Mouse (Mus musculus) CH12.LX (cell line): ENCODE measurements at regions not wholly inside any gene's neighbourhood (a gene's known extent, or its start where the extent isn't known, plus 50 kb on each side); places are given as distances from the start of the nearest gene placed in this dataset.

ENCODE experiments used
- DNase-seq: peaks from one replicate; pipeline ENCODE4 v3.0.0-alpha.2; 2013; ENCODE audit errors: extremely low read depth
- H3K27ac ChIP-seq: 2 replicates; pipeline ENCODE4 v1.5.1; 2012; ENCODE audit warnings: low read depth, mild to moderate bottlenecking, control low read depth, moderate library complexity; ENCODE audit not compliant: insufficient read depth
- H3K27me3 ChIP-seq: replicated peaks from 2 replicates; pipeline ENCODE3; 2012; ENCODE audit warnings: inconsistent platforms
- H3K36me3 ChIP-seq, 2 experiments: replicated peaks in 1 of 2; 2 replicates each; pipeline versions ENCODE3 to v1.6.1; 2012; ENCODE audit warnings: inconsistent platforms in 1 of 2, low read length in 1 of 2, mild to moderate bottlenecking in 1 of 2, mixed read lengths in 1 of 2, moderate library complexity in 1 of 2; ENCODE audit not compliant: control insufficient read depth in 1 of 2, insufficient read depth in 1 of 2
- H3K4me1 ChIP-seq, 2 experiments: 2 replicates each; pipeline ENCODE4 v1.6.1; 2012; ENCODE audit warnings: inconsistent platforms in 1 of 2, moderate library complexity in 1 of 2; ENCODE audit not compliant: insufficient read depth in 2 of 2, control insufficient read depth in 1 of 2
- H3K4me2 ChIP-seq: 2 replicates; pipeline ENCODE4 v1.6.1; 2012; ENCODE audit warnings: low read depth, mild to moderate bottlenecking, control low read depth; ENCODE audit not compliant: poor library complexity, insufficient read depth, severe bottlenecking
- H3K4me3 ChIP-seq, 3 experiments: fragments of 150-350 bp in 1 of 3; sonication (generic) in 1 of 3; replicated peaks in 1 of 3; 2 replicates each; pipeline versions ENCODE3 to v1.5.1; 2011 to 2012; ENCODE audit warnings: low read depth in 2 of 3, low read length in 2 of 3, mild to moderate bottlenecking in 2 of 3, moderate library complexity in 2 of 3, control low read depth in 1 of 3, improper control_type of control experiment in 1 of 3, inconsistent platforms in 1 of 3, mixed read lengths in 1 of 3; ENCODE audit not compliant: poor library complexity in 1 of 3
- H3K79me2 ChIP-seq: replicated peaks from 2 replicates; pipeline ENCODE4 v1.6.1; 2012; ENCODE audit warnings: mild to moderate bottlenecking, moderate library complexity; ENCODE audit not compliant: control insufficient read depth, poor library complexity, insufficient read depth, severe bottlenecking; ENCODE audit errors: extremely low read depth
- H3K9ac ChIP-seq: 2 replicates; pipeline ENCODE4 v1.6.1; 2012; ENCODE audit warnings: low read depth, mild to moderate bottlenecking, control low read depth, moderate library complexity; ENCODE audit not compliant: insufficient read depth
- H3K9me3 ChIP-seq: replicated peaks from 2 replicates; pipeline ENCODE3; 2012; ENCODE audit warnings: low read length, inconsistent platforms, mixed read lengths
- ELF1 ChIP-seq: IDR thresholded peaks from 2 replicates; pipeline ENCODE4 v1.6.1; 2014; ENCODE audit warnings: low read depth, mild to moderate bottlenecking, inconsistent platforms, low read length, improper control_type of control experiment
- IRF4 ChIP-seq: IDR thresholded peaks from 2 replicates; pipeline ENCODE4 v1.6.1; 2014; ENCODE audit warnings: low read depth, mild to moderate bottlenecking, inconsistent platforms, low read length, improper control_type of control experiment
- JUN ChIP-seq: IDR thresholded peaks from 2 replicates; pipeline ENCODE4 v1.6.1; 2011; ENCODE audit warnings: low read depth, mild to moderate bottlenecking, low read length, improper control_type of control experiment, moderate library complexity; ENCODE audit not compliant: insufficient read depth
- MAFK ChIP-seq: IDR thresholded peaks from 2 replicates; pipeline ENCODE4 v1.6.1; 2011; ENCODE audit warnings: low read length, improper control_type of control experiment; ENCODE audit not compliant: insufficient replicate concordance
- MAX ChIP-seq: IDR thresholded peaks from 2 replicates; pipeline ENCODE4 v1.6.1; 2011; ENCODE audit warnings: low read length, improper control_type of control experiment
- MEF2A ChIP-seq: IDR thresholded peaks from 2 replicates; pipeline ENCODE4 v1.6.1; 2014; ENCODE audit warnings: low read depth, mild to moderate bottlenecking, inconsistent platforms, low read length, improper control_type of control experiment, borderline replicate concordance
- MXI1 ChIP-seq: IDR thresholded peaks from 2 replicates; pipeline ENCODE4 v1.6.1; 2011; ENCODE audit warnings: mild to moderate bottlenecking, low read depth, low read length, improper control_type of control experiment
- NRF1 ChIP-seq: IDR thresholded peaks from 2 replicates; pipeline ENCODE4 v1.6.1; 2014; ENCODE audit warnings: low read depth, mild to moderate bottlenecking, inconsistent platforms, low read length, improper control_type of control experiment, moderate library complexity
- POLR2A ChIP-seq: IDR thresholded peaks from 2 replicates; pipeline ENCODE4 v1.6.1; 2011; ENCODE audit warnings: low read depth, mild to moderate bottlenecking, improper control_type of control experiment, low read length
- POLR2AphosphoS2 ChIP-seq: IDR thresholded peaks from 2 replicates; pipeline ENCODE4 v1.6.1; 2011; ENCODE audit warnings: low read depth, low read length, improper control_type of control experiment
- RAD21 ChIP-seq: IDR thresholded peaks from 2 replicates; pipeline ENCODE4 v1.6.1; 2011; ENCODE audit warnings: low read depth, mild to moderate bottlenecking, low read length, improper control_type of control experiment, moderate library complexity
- SIN3A ChIP-seq: IDR thresholded peaks from 2 replicates; pipeline ENCODE4 v1.6.1; 2012; ENCODE audit warnings: low read length, improper control_type of control experiment, inconsistent platforms
- SMC3 ChIP-seq: IDR thresholded peaks from 2 replicates; pipeline ENCODE4 v1.6.1; 2011; ENCODE audit warnings: low read depth, low read length, improper control_type of control experiment
- TBP ChIP-seq: conservative IDR thresholded peaks from 2 replicates; pipeline ENCODE4 v1.6.1; 2011; ENCODE audit warnings: low read depth, low read length, improper control_type of control experiment
- TCF12 ChIP-seq: IDR thresholded peaks from 2 replicates; pipeline ENCODE4 v1.6.1; 2014; ENCODE audit warnings: low read depth, mild to moderate bottlenecking, inconsistent platforms, low read length, improper control_type of control experiment
- USF1 ChIP-seq: IDR thresholded peaks from 2 replicates; pipeline ENCODE4 v1.6.1; 2014; ENCODE audit warnings: low read depth, mild to moderate bottlenecking, inconsistent platforms, low read length, improper control_type of control experiment
- USF2 ChIP-seq: conservative IDR thresholded peaks from 2 replicates; pipeline ENCODE4 v1.6.1; 2011; ENCODE audit warnings: low read depth, low read length, improper control_type of control experiment
- dilution Hi-C: fragments of 300-500 bp; cut with MboI; formaldehyde crosslinking; loops from 2 replicates; pipeline ENCODE4 v1.14.3; 2020; ENCODE audit warnings: low sequenced_read_pairs; ENCODE audit not compliant: extremely low pct_unique_long_range_greater_than_20kb, extremely low pct_ligation_motif_present
- in situ Hi-C: fragments of 300-500 bp; cut with MboI; formaldehyde crosslinking; loops from 3 replicates; pipeline ENCODE4 v1.14.3; 2019; ENCODE audit warnings: low sequenced_read_pairs, low pct_ligation_motif_present, low pct_unique_long_range_greater_than_20kb, mixed read lengths

GRCm38 (mm10) chr3:52579917-52580316, 311.8 kb downstream of the Foxo1 start:
- Histone ChIP-seq H3K36me3 (no peaks in the 10 kb centered on the region), H3K9ac (no peak overlapping the region), H3K4me1 (no peaks in the 10 kb centered on the region)
- no peak for TF ChIP-seq IRF4
- TF ChIP-seq, all 38 proteins: peak for 0
- dilution Hi-C loops (no loop called here), in situ Hi-C loops (no loop called here)
- H3K4me3 ChIP-seq = no peak overlapping the region
- no peaks in the 10 kb centered on the region for H3K9me3 ChIP-seq
- no peak overlapping the region for H3K4me2 ChIP-seq
- H3K79me2 ChIP-seq = no peaks in the 10 kb centered on the region
- H3K27me3 ChIP-seq = no peaks in the 10 kb centered on the region
- no peak overlapping the region for H3K27ac ChIP-seq
- DNase-seq = no peak

- TF ChIP-seq RAD21 (no peak), POLR2A (no peak), USF2 (no peak), POLR2AphosphoS2 (no peak)
- no peak overlapping the region for H3K9ac ChIP-seq
- no peaks in the 10 kb centered on the region for H3K36me3 ChIP-seq
- no peak overlapping the region for H3K27ac ChIP-seq
- no peaks in the 10 kb centered on the region for H3K27me3 ChIP-seq
- dilution Hi-C loops (no loop called here), in situ Hi-C loops (no loop called here)
- H3K4me1 ChIP-seq = no peaks in the 10 kb centered on the region
- no peak overlapping the region for H3K4me3 ChIP-seq
- no peak for DNase-seq
- no peak overlapping the region for H3K4me2 ChIP-seq
- no peaks in the 10 kb centered on the region for H3K9me3 ChIP-seq
- no peaks in the 10 kb centered on the region for H3K79me2 ChIP-seq
Measured at GRCm38 (mm10) chr3:52579096-52579495, 311.0 kb downstream of the Foxo1 start.

- in situ Hi-C loops = no loop called here
Measured at GRCm38 (mm10) chr3:52576703-52577244, 308.6 kb downstream of the Foxo1 start.

More at GRCm38 (mm10) chr3:52576703-52577244, 308.6 kb downstream of the Foxo1 start:
- TF ChIP-seq MAX = no peak
- no peak for TF ChIP-seq IRF4
- TF ChIP-seq USF1 = no peak
- TF ChIP-seq TCF12 = no peak
- TF ChIP-seq MXI1 = no peak
- no peak for TF ChIP-seq JUN
- TF ChIP-seq MEF2A = no peak
- no peak for TF ChIP-seq NRF1
- TF ChIP-seq SIN3A = no peak
- TF ChIP-seq MAFK = no peak
- TF ChIP-seq ELF1 = no peak
- TF ChIP-seq TBP = no peak
- TF ChIP-seq SMC3 = no peak
- TF ChIP-seq, all 38 proteins: peak for 0
- no peak overlapping the region for H3K4me2 ChIP-seq
- H3K9me3 ChIP-seq = no peaks in the 10 kb centered on the region
- H3K4me3 ChIP-seq = no peak overlapping the region
- dilution Hi-C loops = no loop called here
- H3K4me1 ChIP-seq = peaks cover 0 to 12% of the 10 kb centered on the region in 2 experiments; a peak in 2 of 4 replicates
- no peak for DNase-seq
- no peaks in the 10 kb centered on the region for H3K79me2 ChIP-seq
- H3K9ac ChIP-seq = no peak overlapping the region
- no peaks in the 10 kb centered on the region for H3K36me3 ChIP-seq
- H3K27me3 ChIP-seq = no peaks in the 10 kb centered on the region
- H3K27ac ChIP-seq = no peak overlapping the region
